In genomic region chr3:156410126-156410525, GRCm38 (mm10) we compare ENCODE assay signal across 21 mouse cellular contexts.
A peak's percentile ranks its signal among the peaks of the same experiment; 100 is the strongest.
DNase-seq lines count a peak whose midpoint lies in the region; ATAC-seq and TF ChIP-seq lines count a peak whose summit lies in the region.
"Had no signal": no experiment of that assay in that cellular context is flagged by ENCODE, and none has a peak within 500 bp of the region (broad histone marks: within the 10 kb centered on the region; RNA-seq: fewer than 3 reads in every experiment).

No protein-coding gene starts in this region.

- no peak overlapping the region for H3K4me2 ChIP-seq in lung, embryonic 14.5 days
- no peak overlapping the region for H3K4me2 ChIP-seq in stomach, postnatal 0 days (replicated peaks; ENCODE audit: low read depth)
- H3K4me2 ChIP-seq: forebrain, embryonic 13.5 days; heart, embryonic 11.5 days; heart, embryonic 15.5 days; hindbrain, embryonic 15.5 days had no signal

- TF ChIP-seq CTCF in lung, embryonic 14.5 days (IDR thresholded peaks at IDR 0.05; ENCODE audit: low read depth), result no peak
- TF ChIP-seq CTCF in stomach, postnatal 0 days (IDR thresholded peaks at IDR 0.05; ENCODE audit: low read depth), result no peak

- no peaks in the 10 kb centered on the region for H3K27me3 ChIP-seq in lung, embryonic 14.5 days (ENCODE audit: insufficient read depth, low read length)
- H3K27me3 ChIP-seq in stomach, postnatal 0 days (ENCODE audit: control insufficient read depth, insufficient read depth, low read length), result no peaks in the 10 kb centered on the region
- H3K27me3 ChIP-seq: forebrain, embryonic 13.5 days; heart, embryonic 15.5 days; hindbrain, embryonic 15.5 days had no signal

- no peaks in the 10 kb centered on the region for H3K36me3 ChIP-seq in lung, embryonic 14.5 days (ENCODE audit: insufficient read depth)
- no peaks in the 10 kb centered on the region for H3K36me3 ChIP-seq in stomach, postnatal 0 days (ENCODE audit: control insufficient read depth, insufficient read depth, low read length)
- H3K36me3 ChIP-seq: embryonic facial prominence, embryonic 10.5 days; heart, embryonic 15.5 days; hindbrain, embryonic 15.5 days had no signal

- no peak overlapping the region for H3K4me3 ChIP-seq in lung, embryonic 14.5 days (ENCODE audit: low read depth, low read length)
- H3K4me3 ChIP-seq in stomach, postnatal 0 days (ENCODE audit: low read depth, low read length), result no peak overlapping the region
- H3K4me3 ChIP-seq: embryonic facial prominence, embryonic 10.5 days; forebrain, embryonic 13.5 days; heart, adult 2 months; heart, embryonic 15.5 days; hindbrain, embryonic 15.5 days had no signal

- 43% methylated on average over 1 of the region's 1 CpGs for WGBS in lung, embryonic 14.5 days
- 33% methylated on average over 1 of the region's 1 CpGs for WGBS in stomach, postnatal 0 days

- H3K9ac ChIP-seq in lung, embryonic 14.5 days, result no peak overlapping the region
- H3K9ac ChIP-seq in stomach, postnatal 0 days (ENCODE audit: low read length), result no peak overlapping the region
- H3K9ac ChIP-seq: forebrain, embryonic 13.5 days; forebrain, postnatal 0 days; heart, embryonic 15.5 days; hindbrain, embryonic 15.5 days had no signal

- no peak overlapping the region for H3K27ac ChIP-seq in lung, embryonic 14.5 days (ENCODE audit: low read depth)
- H3K27ac ChIP-seq in stomach, postnatal 0 days (replicated peaks), result no peak overlapping the region
- H3K27ac ChIP-seq: embryonic facial prominence, embryonic 10.5 days; forebrain, embryonic 13.5 days; heart, adult 2 months; heart, embryonic 15.5 days; hindbrain, embryonic 15.5 days had no signal

- H3K4me1 ChIP-seq in lung, embryonic 14.5 days (ENCODE audit: insufficient read depth), result no peaks in the 10 kb centered on the region
- no peaks in the 10 kb centered on the region for H3K4me1 ChIP-seq in stomach, postnatal 0 days (replicated peaks; ENCODE audit: control insufficient read depth, insufficient read depth)
- H3K4me1 ChIP-seq: embryonic facial prominence, embryonic 10.5 days; forebrain, embryonic 13.5 days; heart, embryonic 15.5 days; hindbrain, embryonic 15.5 days had no signal

- TF ChIP-seq EP300 in stomach, postnatal 0 days (optimal IDR thresholded peaks at IDR 0.05), result no peak

- no peaks in the 10 kb centered on the region for H3K9me3 ChIP-seq in lung, embryonic 14.5 days (ENCODE audit: low read depth, low read length)
- H3K9me3 ChIP-seq in stomach, postnatal 0 days (ENCODE audit: control insufficient read depth, low read length), result no peaks in the 10 kb centered on the region
- H3K9me3 ChIP-seq: embryonic facial prominence, embryonic 10.5 days; heart, embryonic 15.5 days; hindbrain, embryonic 15.5 days had no signal

- DNase-seq in lung, embryonic 14.5 days, result peak; percentile 8
- no peak for DNase-seq in lung, postnatal 25 days (ENCODE audit: low spot score)
- no peak for DNase-seq in thymus, postnatal 14 days
- DNase-seq in adrenal gland, adult 2 months, result no peak
- DNase-seq in stomach, postnatal 0 days (ENCODE audit: low spot score), result no peak
- DNase-seq: adrenal gland, postnatal 25 days; cerebellum, adult 18-20 months; cerebellum, adult 9-11 months; cerebellum, postnatal 36 days; forebrain, postnatal 0 days; gastrocnemius, postnatal 14 days; heart, adult 2 months; heart, postnatal 14 days; kidney, adult 11 months had no signal

- ATAC-seq in lung, embryonic 14.5 days (ENCODE audit: insufficient read depth), result no peak
- peak; percentile 77 for ATAC-seq in common myeloid progenitor, adult 5-6 weeks (replicated peaks; ENCODE audit: low read depth, poor library complexity, severe bottlenecking)
- ATAC-seq in megakaryocyte progenitor cell, adult 5-6 weeks (replicated peaks; ENCODE audit: poor library complexity), result peak; percentile 66
- no peak for ATAC-seq in stomach, postnatal 0 days (ENCODE audit: low FRiP score, low TSS enrichment)
- ATAC-seq: forebrain, embryonic 13.5 days; forebrain, postnatal 0 days had no signal

Comparison
In these comparisons a context has a peak if more than half of its experiments do, and no peak if none do; other contexts are left out.
1. ATAC-seq: peak in common myeloid progenitor, adult 5-6 weeks (single experiment) and megakaryocyte progenitor cell, adult 5-6 weeks (single experiment); none in lung, embryonic 14.5 days (single experiment) and stomach, postnatal 0 days (single experiment).